Mouse (Mus musculus) left cerebral cortex, adult 8-10 months (tissue): ENCODE measurements around the gene Pou2f1. TPM values are rescaled to one million over a fixed set of nuclear protein-coding genes. Genes with fewer than 3 reads are reported as not detected.

Experiments used
- total RNA-seq, 4 experiments: library from RNA; stranded (reverse); gene quantifications; 2 replicates each; pipeline ENCODE4 v1.2.4; 2022

The Pou2f1 gene
- total RNA-seq, 4 experiments from 2014 or later, result 16.4 to 23.9 (median 19.0) TPM

Other genes starting within 250 kb of the Pou2f1 start
- 10 to 100 TPM; 32.5 to 44.4 (median 38.7) TPM for gene Creg1, start 238.9 kb downstream of the Pou2f1 start, total RNA-seq
- gene Cd247, start 214.0 kb downstream of the Pou2f1 start, total RNA-seq, result not detected
- under 1 TPM; 0.26 to 0.38 (median 0.35) TPM for gene Dusp27, start 125.2 kb upstream of the Pou2f1 start, total RNA-seq
- not detected for gene Gpa33, start 127.6 kb upstream of the Pou2f1 start, total RNA-seq
- gene Mael, start 236.1 kb upstream of the Pou2f1 start, total RNA-seq, result not detected